Mouse (Mus musculus): ENCODE data around the gene Hhipl1. TPM values are rescaled to one million over a fixed set of nuclear protein-coding genes. Genes with fewer than 3 reads are reported as not detected.

The Hhipl1 gene
- polyA plus RNA-seq (2014; fragmentation: Illumina TruSeq; extraction: RNeasy Lipid Tissue Mini Kit (QIAGEN cat#74804); ENCODE audit: low read depth, low replicate concordance): not detected

GRCm38 (mm10) chr12:108305812-108306794 is at the start of gene Hhipl1:
TSS of gene Hhipl1 (plus strand) at chr12:108306270.

GRCm38 (mm10) chr12:108274661-108275507 is 31.2 kb upstream of the Hhipl1 start, which contains the start of gene Ccdc85c:
TSS of gene Ccdc85c (minus strand) at chr12:108275425.

GRCm38 (mm10) chr12:108333895-108334445 is 27.9 kb downstream of the Hhipl1 start, which contains the start of gene Cyp46a1:
TSS of gene Cyp46a1 (plus strand) at chr12:108334381.

GRCm38 (mm10) chr12:108370596-108371428 is 64.7 kb downstream of the Hhipl1 start, which contains the start of gene Eml1:
TSS of gene Eml1 (plus strand) at chr12:108370957.

Other genes starting within 250 kb of the Hhipl1 start
- gene Setd3, start 127.0 kb upstream of the Hhipl1 start, polyA plus RNA-seq (2014; fragmentation: Illumina TruSeq; extraction: RNeasy Lipid Tissue Mini Kit (QIAGEN cat#74804); ENCODE audit: low read depth, low replicate concordance): 95.4 TPM
- gene Ccnk, start 126.7 kb upstream of the Hhipl1 start, polyA plus RNA-seq (2014; fragmentation: Illumina TruSeq; extraction: RNeasy Lipid Tissue Mini Kit (QIAGEN cat#74804); ENCODE audit: low read depth, low replicate concordance): 13.2 TPM
- gene Ccdc85c, start 30.8 kb upstream of the Hhipl1 start, polyA plus RNA-seq (2014; fragmentation: Illumina TruSeq; extraction: RNeasy Lipid Tissue Mini Kit (QIAGEN cat#74804); ENCODE audit: low read depth, low replicate concordance): 0.87 TPM
- gene Cyp46a1, start 28.1 kb downstream of the Hhipl1 start, polyA plus RNA-seq (2014; fragmentation: Illumina TruSeq; extraction: RNeasy Lipid Tissue Mini Kit (QIAGEN cat#74804); ENCODE audit: low read depth, low replicate concordance): 0.77 TPM
- gene Eml1, start 64.7 kb downstream of the Hhipl1 start, polyA plus RNA-seq (2014; fragmentation: Illumina TruSeq; extraction: RNeasy Lipid Tissue Mini Kit (QIAGEN cat#74804); ENCODE audit: low read depth, low replicate concordance): 1.5 TPM
- 5.1 TPM for gene Evl, start 248.4 kb downstream of the Hhipl1 start, polyA plus RNA-seq (2014; fragmentation: Illumina TruSeq; extraction: RNeasy Lipid Tissue Mini Kit (QIAGEN cat#74804); ENCODE audit: low read depth, low replicate concordance)